Comparison of ENCODE assay signal across 18 mouse cellular contexts in the genomic region with DNA sequence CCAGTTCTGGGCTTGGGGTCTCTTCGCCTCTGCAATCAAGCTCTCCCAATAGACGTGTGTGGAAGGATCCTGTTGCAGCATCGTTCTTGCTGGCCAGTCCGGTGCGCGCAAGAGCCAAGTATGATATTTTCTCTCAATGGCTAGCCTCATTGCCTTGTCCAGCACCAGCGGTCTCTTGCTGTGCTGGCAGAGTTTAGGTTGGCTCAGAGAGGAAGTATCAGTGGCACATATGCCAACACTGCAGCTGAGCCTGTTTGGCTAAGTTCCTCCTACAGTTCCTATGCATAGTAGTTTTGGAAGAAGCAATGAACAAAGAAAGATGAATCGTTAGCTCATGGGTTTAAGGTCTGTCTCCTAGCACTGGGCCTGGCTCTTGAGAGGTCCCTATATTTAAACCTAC.
"Had no signal": no experiment of that assay in that cellular context is flagged by ENCODE, and none has a peak within 500 bp of the region (broad histone marks: within the 10 kb centered on the region; RNA-seq: fewer than 3 reads in every experiment).

No protein-coding gene starts in this region.

- H3K4me3 ChIP-seq: lung, embryonic 15.5 days; megakaryocyte, embryonic 14.5 days; midbrain, embryonic 13.5 days; neural tube, embryonic 12.5 days; stomach, embryonic 15.5 days had no signal

- H3K9ac ChIP-seq: liver, postnatal 0 days; lung, embryonic 15.5 days; midbrain, embryonic 13.5 days; neural tube, embryonic 12.5 days; stomach, embryonic 15.5 days had no signal

- H3K4me2 ChIP-seq: lung, embryonic 15.5 days; midbrain, embryonic 11.5 days; midbrain, embryonic 13.5 days; neural tube, embryonic 12.5 days; stomach, embryonic 15.5 days had no signal

- DNase-seq: liver, postnatal 0 days; lung, adult 2 months; lung, postnatal 14 days; lung, postnatal 36 days; right cerebral cortex, postnatal 14 days; thymus, adult 18-20 months; thymus, postnatal 14 days; thymus, postnatal 36 days had no signal

- H3K9me3 ChIP-seq: lung, embryonic 15.5 days; midbrain, embryonic 13.5 days; neural tube, embryonic 12.5 days; stomach, embryonic 15.5 days had no signal

- H3K36me3 ChIP-seq: lung, embryonic 15.5 days; midbrain, embryonic 13.5 days; neural tube, embryonic 12.5 days; stomach, embryonic 15.5 days had no signal

- ATAC-seq: liver, postnatal 0 days; lung, postnatal 0 days; midbrain, embryonic 13.5 days; midbrain, embryonic 16.5 days had no signal

- H3K27me3 ChIP-seq: lung, embryonic 15.5 days; megakaryocyte, embryonic 14.5 days; midbrain, embryonic 13.5 days; neural tube, embryonic 12.5 days; stomach, embryonic 15.5 days had no signal

- H3K27ac ChIP-seq: lung, embryonic 15.5 days; macrophage; midbrain, embryonic 13.5 days; neural tube, embryonic 12.5 days; stomach, embryonic 15.5 days; stomach, postnatal 0 days had no signal

- H3K4me1 ChIP-seq: lung, embryonic 15.5 days; megakaryocyte, embryonic 14.5 days; midbrain, embryonic 13.5 days; neural tube, embryonic 12.5 days; stomach, embryonic 15.5 days had no signal
